Mouse (Mus musculus): ENCODE results near the gene Dhx40. TPM values are rescaled to one million over a fixed set of nuclear protein-coding genes. Genes with fewer than 3 reads are reported as not detected.
"Not testable (repeated sequence)": the region's sequence is repeated elsewhere in the genome, so short reads cannot be mapped to it uniquely, and the experiment has no call there.

The Dhx40 gene
- total RNA-seq, 2 experiments from 2014 or later: 20.9 to 21.3 TPM

GRCm38 (mm10) chr11:86824433-86824832 is 16.9 kb upstream of the Dhx40 start:
- intact Hi-C loops (cut with DNase I): no loop called here
- no peak for DNase-seq (ENCODE audit: extremely low spot score in 1 of 2, low spot score in 2 of 2)

GRCm38 (mm10) chr11:86822531-86822930 is 15.0 kb upstream of the Dhx40 start:
- DNase-seq (ENCODE audit: extremely low spot score in 1 of 2, low spot score in 2 of 2): no peak
- intact Hi-C loops (cut with DNase I): no loop called here

GRCm38 (mm10) chr11:86819536-86819935 is 12.0 kb upstream of the Dhx40 start:
- DNase-seq (ENCODE audit: extremely low spot score in 1 of 2, low spot score in 2 of 2): no peak
- intact Hi-C loops (cut with DNase I): no loop called here

GRCm38 (mm10) chr11:86818928-86819327 is 11.4 kb upstream of the Dhx40 start:
- intact Hi-C loops (cut with DNase I): no loop called here
- DNase-seq (ENCODE audit: extremely low spot score in 1 of 2, low spot score in 2 of 2): no peak

GRCm38 (mm10) chr11:86816288-86816687 is 8.7 kb upstream of the Dhx40 start:
- intact Hi-C loops (cut with DNase I); DNase-seq (ENCODE audit: extremely low spot score in 1 of 2, low spot score in 2 of 2): not testable (repeated sequence)

- intact Hi-C loops (cut with DNase I); DNase-seq (ENCODE audit: extremely low spot score in 1 of 2, low spot score in 2 of 2): not testable (repeated sequence)
Measured at GRCm38 (mm10) chr11:86814481-86814880, 6.9 kb upstream of the Dhx40 start.

GRCm38 (mm10) chr11:86813256-86813655 is 5.7 kb upstream of the Dhx40 start:
- intact Hi-C loops (cut with DNase I); DNase-seq (ENCODE audit: extremely low spot score in 1 of 2, low spot score in 2 of 2): not testable (repeated sequence)

- DNase-seq (ENCODE audit: extremely low spot score in 1 of 2, low spot score in 2 of 2): no peak
- intact Hi-C loops (cut with DNase I): no loop called here
Measured at GRCm38 (mm10) chr11:86811326-86811630, 3.7 kb upstream of the Dhx40 start.

- intact Hi-C loops (cut with DNase I): no loop called here
- DNase-seq (ENCODE audit: extremely low spot score in 1 of 2, low spot score in 2 of 2): no peak
Measured at GRCm38 (mm10) chr11:86810572-86811325, 3.2 kb upstream of the Dhx40 start.

GRCm38 (mm10) chr11:86809828-86810227 is 2.3 kb upstream of the Dhx40 start:
- no peak for DNase-seq (ENCODE audit: extremely low spot score in 1 of 2, low spot score in 2 of 2)
- intact Hi-C loops (cut with DNase I): loop anchor here (5.0 kb wide), 1 partner anchor 182 kb away; the partner anchor contains the start of gene Ypel2

GRCm38 (mm10) chr11:86807001-86807477 is 507 bp downstream of the Dhx40 start:
- peak; percentile 64 to 68 for DNase-seq (ENCODE audit: extremely low spot score in 1 of 2, low spot score in 2 of 2)
- intact Hi-C loops (cut with DNase I): loop anchor here (5.0 kb wide), 1 partner anchor 185 kb away; the partner anchor contains the start of gene Ypel2

GRCm38 (mm10) chr11:86794161-86794560 is 13.4 kb downstream of the Dhx40 start:
- intact Hi-C loops (cut with DNase I): no loop called here
- DNase-seq (ENCODE audit: extremely low spot score in 1 of 2, low spot score in 2 of 2): no peak

GRCm38 (mm10) chr11:86787436-86787835 is 20.1 kb downstream of the Dhx40 start:
- DNase-seq (ENCODE audit: extremely low spot score in 1 of 2, low spot score in 2 of 2); intact Hi-C loops (cut with DNase I): not testable (repeated sequence)

- DNase-seq (ENCODE audit: extremely low spot score in 1 of 2, low spot score in 2 of 2): no peak
- intact Hi-C loops (cut with DNase I): no loop called here
Measured at GRCm38 (mm10) chr11:86785767-86786166, 21.8 kb downstream of the Dhx40 start.

- intact Hi-C loops (cut with DNase I): no loop called here
- DNase-seq (ENCODE audit: extremely low spot score in 1 of 2, low spot score in 2 of 2): no peak
Measured at GRCm38 (mm10) chr11:86769884-86770283, 37.7 kb downstream of the Dhx40 start.

- DNase-seq (ENCODE audit: extremely low spot score in 1 of 2, low spot score in 2 of 2): no peak
- intact Hi-C loops (cut with DNase I): no loop called here
Measured at GRCm38 (mm10) chr11:86764501-86764900, 43.0 kb downstream of the Dhx40 start.

- DNase-seq (ENCODE audit: extremely low spot score in 1 of 2, low spot score in 2 of 2); intact Hi-C loops (cut with DNase I): not testable (repeated sequence)
Measured at GRCm38 (mm10) chr11:86763127-86763526, 44.4 kb downstream of the Dhx40 start.

GRCm38 (mm10) chr11:86760357-86760756 is 47.2 kb downstream of the Dhx40 start:
- intact Hi-C loops (cut with DNase I): no loop called here
- DNase-seq (ENCODE audit: extremely low spot score in 1 of 2, low spot score in 2 of 2): no peak

- intact Hi-C loops (cut with DNase I): no loop called here
- no peak for DNase-seq (ENCODE audit: extremely low spot score in 1 of 2, low spot score in 2 of 2)
Measured at GRCm38 (mm10) chr11:86759886-86760285, 47.7 kb downstream of the Dhx40 start.

GRCm38 (mm10) chr11:86759226-86759625 is 48.3 kb downstream of the Dhx40 start:
- no peak for DNase-seq (ENCODE audit: extremely low spot score in 1 of 2, low spot score in 2 of 2)
- intact Hi-C loops (cut with DNase I): no loop called here

- intact Hi-C loops (cut with DNase I): no loop called here
- no peak for DNase-seq (ENCODE audit: extremely low spot score in 1 of 2, low spot score in 2 of 2)
Measured at GRCm38 (mm10) chr11:86758559-86758958, 49.0 kb downstream of the Dhx40 start.

Data from left cerebral cortex, postnatal 10 days (tissue).